Mouse (Mus musculus) embryonic facial prominence, embryonic 13.5 days (tissue): ENCODE measurements at regions not wholly inside any gene's neighbourhood (a gene's known extent, or its start where the extent isn't known, plus 50 kb on each side); places are given as distances from the start of the nearest gene placed in this dataset.
"Not testable (repeated sequence)": the region's sequence is repeated elsewhere in the genome, so short reads cannot be mapped to it uniquely, and the experiment has no call there.

ENCODE experiments used
- ATAC-seq: fragments of 200-750 bp; cut with Nextera tagmentation; 2 replicates; pipeline ENCODE4 v1.8.0; 2017; ENCODE audit warnings: low read depth; ENCODE audit not compliant: insufficient number of reproducible peaks, insufficient read depth, low FRiP score, low TSS enrichment
- H3K27ac ChIP-seq: fragments of 300-500 bp; sonication (generic); 2 replicates; pipeline ENCODE4 v1.5.1; 2015; ENCODE audit warnings: moderate library complexity, mild to moderate bottlenecking, inconsistent platforms
- H3K27me3 ChIP-seq: fragments of 300-500 bp; sonication (generic); 2 replicates; pipeline ENCODE4 v1.6.1; 2015; ENCODE audit warnings: mild to moderate bottlenecking, inconsistent platforms
- H3K36me3 ChIP-seq: fragments of 300-500 bp; sonication (generic); 2 replicates; pipeline ENCODE4 v1.6.1; 2015; ENCODE audit warnings: mild to moderate bottlenecking, inconsistent platforms
- H3K4me1 ChIP-seq: fragments of 300-500 bp; sonication (generic); 2 replicates; pipeline ENCODE4 v1.6.1; 2015; ENCODE audit warnings: inconsistent platforms
- H3K4me2 ChIP-seq: fragments of 300-500 bp; sonication (generic); 2 replicates; pipeline ENCODE4 v1.6.1; 2015; ENCODE audit warnings: moderate library complexity, mild to moderate bottlenecking, inconsistent platforms
- H3K4me3 ChIP-seq: fragments of 300-500 bp; sonication (generic); 2 replicates; pipeline ENCODE4 v1.5.1; 2015; ENCODE audit warnings: mild to moderate bottlenecking, inconsistent platforms
- H3K9ac ChIP-seq: fragments of 300-500 bp; sonication (generic); 2 replicates; pipeline ENCODE4 v1.6.1; 2015; ENCODE audit warnings: mild to moderate bottlenecking, inconsistent platforms
- H3K9me3 ChIP-seq: fragments of 300-500 bp; sonication (generic); 2 replicates; pipeline ENCODE4 v1.6.1; 2016; ENCODE audit warnings: inconsistent platforms
- whole genome bisulfite sequencing: fragments of 180-500 bp; shearing (Covaris S2); methylation state at CpG from one replicate; pipeline ENCODE4 v1.1.7; 2015; ENCODE audit warnings: mixed read lengths; 5-methylcytosine and 5-hydroxymethylcytosine counted together

DNA sequence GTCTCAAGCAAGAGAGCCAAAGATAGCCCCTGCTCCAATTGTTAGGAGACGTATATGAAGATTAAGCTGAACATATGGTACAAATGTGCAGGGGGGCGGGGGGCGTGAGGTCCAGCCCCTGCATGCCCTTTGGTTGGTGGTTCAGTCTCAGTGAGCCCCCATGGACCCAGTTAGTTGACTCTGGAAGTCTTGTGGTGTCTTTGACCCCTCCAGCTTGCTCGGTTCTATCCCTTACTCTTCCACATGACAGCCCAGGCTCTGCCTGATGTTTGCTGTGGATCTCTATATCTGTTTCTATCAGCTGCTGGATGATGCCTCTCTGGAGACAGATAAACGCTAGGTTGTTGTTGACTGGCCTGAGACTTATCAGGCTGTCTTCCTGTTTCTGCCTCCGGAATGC, 1849.1 kb downstream of the 9330182O14Rik start:
- H3K27ac ChIP-seq, result no peak overlapping the region
- H3K27me3 ChIP-seq, result no peaks in the 10 kb centered on the region
- no peaks in the 10 kb centered on the region for H3K9me3 ChIP-seq
- no peak overlapping the region for H3K4me3 ChIP-seq
- 0 out of 2 replicates have a peak, but pooled peaks cover 3% of the 10 kb centered on the region for H3K4me1 ChIP-seq
- no peak overlapping the region for H3K9ac ChIP-seq
- ATAC-seq, result no peak
- H3K36me3 ChIP-seq, result no peaks in the 10 kb centered on the region
- no peak overlapping the region for H3K4me2 ChIP-seq
- WGBS, result 81% methylated on average over 6 of the region's 6 CpGs

DNA sequence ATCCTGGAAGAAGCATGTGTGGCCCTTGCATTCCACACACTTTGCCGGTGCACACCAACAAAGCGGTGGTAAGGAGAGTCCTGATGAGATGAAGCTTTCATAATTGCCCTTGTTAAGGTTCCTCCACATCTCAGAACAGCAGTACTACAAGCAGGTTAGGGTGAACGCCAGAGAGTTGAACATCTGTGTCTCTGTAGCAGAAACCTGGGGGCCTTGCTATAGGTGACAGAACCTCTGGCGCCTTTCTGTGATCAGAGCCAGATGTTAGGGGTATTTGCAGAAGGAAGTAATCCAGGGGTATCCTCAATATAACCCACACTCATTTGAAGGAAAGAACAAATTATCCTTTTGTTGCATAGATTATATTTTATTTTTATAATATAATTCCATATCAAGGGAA, 1850.1 kb downstream of the 9330182O14Rik start:
- Histone ChIP-seq H3K4me1 (0 out of 2 replicates have a peak, but pooled peaks cover 6% of the 10 kb centered on the region), H3K27ac (no peak overlapping the region), H3K36me3 (no peaks in the 10 kb centered on the region), H3K9ac (0 out of 2 replicates have a peak overlapping the region, but pooled peaks have one; percentile 11), H3K4me2 (no peak overlapping the region), H3K9me3 (no peaks in the 10 kb centered on the region), H3K27me3 (no peaks in the 10 kb centered on the region), H3K4me3 (no peak overlapping the region)
- no peak for ATAC-seq
- 51% methylated on average over 4 of the region's 4 CpGs for WGBS

DNA sequence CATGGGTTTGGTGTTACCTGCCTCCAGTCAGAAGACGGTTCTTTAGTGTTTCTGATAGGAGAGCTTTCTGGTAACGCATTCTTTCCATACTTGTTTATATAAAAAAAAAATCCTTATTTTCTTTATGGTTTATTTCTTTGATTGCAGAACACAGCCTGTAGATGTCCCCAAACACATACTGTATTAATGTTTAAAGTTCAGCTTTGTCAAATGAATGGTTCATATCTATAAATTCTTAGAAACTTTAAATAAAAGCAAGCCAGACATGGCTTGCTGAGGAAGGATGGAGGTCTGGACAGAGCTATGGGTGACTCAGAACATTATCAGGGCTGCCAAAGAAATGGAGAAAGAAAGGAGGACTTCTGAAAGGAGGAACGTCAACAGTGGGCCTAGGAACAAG, 1852.1 kb downstream of the 9330182O14Rik start:
- Histone ChIP-seq H3K9ac (no peak overlapping the region), H3K9me3 (no peaks in the 10 kb centered on the region), H3K27me3 (no peaks in the 10 kb centered on the region), H3K27ac (no peak overlapping the region), H3K4me2 (no peak overlapping the region), H3K36me3 (no peaks in the 10 kb centered on the region), H3K4me1 (0 out of 2 replicates have a peak, but pooled peaks cover 6% of the 10 kb centered on the region), H3K4me3 (no peak overlapping the region)
- WGBS, result 73% methylated on average over 3 of the region's 3 CpGs
- no peak for ATAC-seq

DNA sequence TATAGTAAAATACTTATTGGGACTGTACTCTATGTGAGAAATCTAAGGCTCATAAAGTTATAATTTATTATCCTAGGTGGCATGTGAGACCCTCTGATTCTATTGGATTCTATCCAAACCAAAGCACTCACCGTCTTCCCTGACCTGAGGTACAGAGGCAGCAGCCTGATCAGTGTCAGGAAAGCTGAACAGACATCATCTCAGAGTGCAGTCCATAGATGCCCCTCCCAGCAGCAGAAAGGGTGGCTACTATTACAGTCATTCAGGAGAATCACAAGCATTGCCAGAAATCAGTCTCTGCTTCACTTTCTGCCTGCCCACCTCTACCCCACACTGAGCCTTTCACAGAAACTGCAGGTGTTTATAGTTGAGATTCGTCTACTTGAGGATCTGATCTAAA, 1854.9 kb downstream of the 9330182O14Rik start:
- Histone ChIP-seq H3K27ac (no peak overlapping the region), H3K27me3 (no peaks in the 10 kb centered on the region), H3K4me1 (0 out of 2 replicates have a peak, but pooled peaks cover 5% of the 10 kb centered on the region), H3K4me3 (no peak overlapping the region), H3K36me3 (no peaks in the 10 kb centered on the region), H3K9me3 (no peaks in the 10 kb centered on the region), H3K9ac (no peak overlapping the region), H3K4me2 (no peak overlapping the region)
- ATAC-seq, result no peak
- WGBS, result 65% methylated on average over 2 of the region's 2 CpGs

GRCm38 (mm10) chr15:41991816-41992215, 1857.7 kb downstream of the 9330182O14Rik start:
- no peak overlapping the region for H3K9ac ChIP-seq
- H3K27me3 ChIP-seq, result no peaks in the 10 kb centered on the region
- H3K4me1 ChIP-seq, result 0 out of 2 replicates have a peak, but pooled peaks cover 2% of the 10 kb centered on the region
- no peak for ATAC-seq
- H3K27ac ChIP-seq, result no peak overlapping the region
- H3K4me2 ChIP-seq, result no peak overlapping the region
- H3K9me3 ChIP-seq, result no peaks in the 10 kb centered on the region
- no peaks in the 10 kb centered on the region for H3K36me3 ChIP-seq
- no peak overlapping the region for H3K4me3 ChIP-seq

GRCm38 (mm10) chr15:42032286-42032685, 1898.1 kb downstream of the 9330182O14Rik start:
- not testable (repeated sequence) for H3K4me1 ChIP-seq, H3K36me3 ChIP-seq, H3K27ac ChIP-seq, H3K4me2 ChIP-seq, H3K4me3 ChIP-seq, H3K9me3 ChIP-seq, ATAC-seq, H3K27me3 ChIP-seq, H3K9ac ChIP-seq
- 94% methylated on average over 12 of the region's 12 CpGs for WGBS

GRCm38 (mm10) chr15:42047088-42047976, 1913.2 kb downstream of the 9330182O14Rik start:
- Histone ChIP-seq H3K27ac (no peak overlapping the region), H3K4me3 (no peak overlapping the region), H3K9ac (no peak overlapping the region), H3K4me2 (no peak overlapping the region), H3K9me3 (no peaks in the 10 kb centered on the region), H3K4me1 (peaks cover 8% of the 10 kb centered on the region; the same call in 1 of the 2 replicates), H3K27me3 (no peaks in the 10 kb centered on the region), H3K36me3 (no peaks in the 10 kb centered on the region)
- 48% methylated on average over 4 of the region's 4 CpGs for WGBS
- no peak for ATAC-seq

DNA sequence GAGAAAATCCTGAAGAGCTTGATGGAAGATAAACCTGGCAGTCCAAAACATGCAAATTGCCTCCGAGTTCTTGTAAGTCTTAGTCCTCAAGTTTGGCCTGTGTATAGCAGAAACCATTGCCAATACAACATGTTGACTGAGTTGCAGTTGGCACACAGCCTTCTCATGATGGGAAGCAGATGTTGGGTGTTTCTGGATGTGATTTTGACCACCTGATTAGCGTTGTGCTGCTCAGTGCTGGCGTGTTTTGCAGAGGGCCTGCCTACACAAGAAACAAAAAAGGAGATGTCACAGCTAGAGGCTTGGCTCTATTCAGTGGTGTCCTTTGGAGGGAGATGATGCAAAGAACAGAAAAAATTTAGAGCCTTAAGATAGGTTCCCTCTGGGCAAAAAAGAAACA, 1922.6 kb downstream of the 9330182O14Rik start:
- Histone ChIP-seq H3K4me1 (no peaks in the 10 kb centered on the region), H3K27me3 (0 out of 2 replicates have a peak, but pooled peaks cover 4% of the 10 kb centered on the region), H3K36me3 (no peaks in the 10 kb centered on the region), H3K9me3 (no peaks in the 10 kb centered on the region), H3K9ac (no peak overlapping the region), H3K4me2 (no peak overlapping the region), H3K4me3 (no peak overlapping the region), H3K27ac (peak overlapping the region; percentile 12; the same call in 1 of the 2 replicates)
- WGBS, result 19% methylated on average over 3 of the region's 3 CpGs
- ATAC-seq, result peak; percentile 79; the same call in 1 of the 2 replicates

GRCm38 (mm10) chr15:42068207-42068831, 1934.2 kb downstream of the 9330182O14Rik start:
- WGBS, result 25% methylated on average over 5 of the region's 5 CpGs
- no peak for ATAC-seq
- Histone ChIP-seq H3K9ac (no peak overlapping the region), H3K36me3 (no peaks in the 10 kb centered on the region), H3K27ac (peak overlapping the region; percentile 33), H3K4me3 (no peak overlapping the region), H3K9me3 (no peaks in the 10 kb centered on the region), H3K4me1 (peaks cover 17% of the 10 kb centered on the region), H3K4me2 (no peak overlapping the region), H3K27me3 (peaks cover 7% of the 10 kb centered on the region)

- peaks cover 7% of the 10 kb centered on the region for H3K27me3 ChIP-seq
- 26% methylated on average over 3 of the region's 3 CpGs for WGBS
- no peak for ATAC-seq
- H3K9ac ChIP-seq, result no peak overlapping the region
- 0 out of 2 replicates have a peak overlapping the region, but pooled peaks have one; percentile 17 for H3K27ac ChIP-seq
- H3K4me3 ChIP-seq, result no peak overlapping the region
- no peaks in the 10 kb centered on the region for H3K9me3 ChIP-seq
- H3K4me2 ChIP-seq, result no peak overlapping the region
- peaks cover 17% of the 10 kb centered on the region for H3K4me1 ChIP-seq
- H3K36me3 ChIP-seq, result no peaks in the 10 kb centered on the region
These were observed 1934.9 kb downstream of the 9330182O14Rik start for GRCm38 (mm10) chr15:42069072-42069471.

GRCm38 (mm10) chr15:42073486-42073885, 1939.3 kb downstream of the 9330182O14Rik start:
- no peak for ATAC-seq
- no peak overlapping the region for H3K4me2 ChIP-seq
- no peaks in the 10 kb centered on the region for H3K9me3 ChIP-seq
- H3K27me3 ChIP-seq, result no peaks in the 10 kb centered on the region
- H3K36me3 ChIP-seq, result no peaks in the 10 kb centered on the region
- H3K9ac ChIP-seq, result no peak overlapping the region
- H3K4me1 ChIP-seq, result peaks cover 7% of the 10 kb centered on the region
- H3K4me3 ChIP-seq, result no peak overlapping the region
- no peak overlapping the region for H3K27ac ChIP-seq

DNA sequence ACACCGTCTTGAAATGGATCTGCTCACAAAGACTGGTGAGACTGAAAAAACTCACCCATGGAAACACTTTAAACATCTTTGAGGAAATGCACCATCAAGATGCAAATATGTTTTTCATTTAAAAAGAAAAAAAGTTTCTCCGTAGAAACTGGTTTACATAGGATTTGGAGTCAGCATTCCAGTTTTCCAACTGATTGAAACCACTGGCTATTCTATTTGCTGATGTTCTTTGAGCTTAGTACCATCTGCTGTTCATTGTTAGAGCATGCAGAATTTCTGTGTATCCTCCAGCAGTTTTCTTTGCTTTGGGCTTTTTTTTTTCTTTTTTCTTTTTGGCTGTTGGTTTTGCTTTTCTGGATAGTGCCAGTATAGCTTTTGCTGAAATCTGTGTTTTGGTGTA, 1948.3 kb downstream of the 9330182O14Rik start:
- peak overlapping the region; percentile 78 for H3K27ac ChIP-seq
- 0 out of 2 replicates have a peak, but pooled peaks cover 2% of the 10 kb centered on the region for H3K4me1 ChIP-seq

More for the DNA sequence above, 1948.3 kb downstream of the 9330182O14Rik start:
- Histone ChIP-seq H3K27me3 (no peaks in the 10 kb centered on the region), H3K9ac (no peak overlapping the region), H3K36me3 (no peaks in the 10 kb centered on the region), H3K4me2 (no peak overlapping the region), H3K9me3 (no peaks in the 10 kb centered on the region), H3K4me3 (no peak overlapping the region)
- WGBS, result 22% methylated on average over 2 of the region's 2 CpGs
- no peak for ATAC-seq
